Mouse (Mus musculus): Measurements from ENCODE around the gene Shmt2.

Gene Shmt2

DNA sequence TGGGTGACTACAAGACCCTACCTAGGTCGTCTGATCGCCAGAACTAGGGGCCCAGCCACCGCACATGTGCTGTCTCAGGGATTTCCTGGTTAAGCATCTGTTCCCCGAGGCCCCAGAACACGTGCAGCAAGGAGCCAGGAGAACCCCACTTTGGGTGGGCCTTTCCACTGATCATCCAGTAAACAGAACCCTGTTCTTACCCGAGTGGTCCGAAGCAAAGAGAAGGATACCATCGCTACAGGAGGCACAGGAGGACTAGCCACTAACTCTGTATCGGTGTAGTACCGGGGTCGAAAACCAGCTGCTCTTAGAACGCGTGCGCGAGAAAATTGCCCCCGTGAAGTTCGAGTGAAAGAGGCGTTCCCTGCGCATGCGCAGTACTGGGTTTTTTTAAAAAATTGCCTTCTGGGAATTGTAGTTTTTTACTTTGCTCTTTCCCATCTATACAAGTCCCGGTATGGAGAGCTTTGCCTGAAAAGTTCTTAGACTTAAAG is at the start of gene Shmt2:
TSS of gene Shmt2 (minus strand) at position 357 of the 494 bp plus-strand sequence.
- peak; percentile 77 for DNase-seq (ENCODE audit: low spot score)

DNA sequence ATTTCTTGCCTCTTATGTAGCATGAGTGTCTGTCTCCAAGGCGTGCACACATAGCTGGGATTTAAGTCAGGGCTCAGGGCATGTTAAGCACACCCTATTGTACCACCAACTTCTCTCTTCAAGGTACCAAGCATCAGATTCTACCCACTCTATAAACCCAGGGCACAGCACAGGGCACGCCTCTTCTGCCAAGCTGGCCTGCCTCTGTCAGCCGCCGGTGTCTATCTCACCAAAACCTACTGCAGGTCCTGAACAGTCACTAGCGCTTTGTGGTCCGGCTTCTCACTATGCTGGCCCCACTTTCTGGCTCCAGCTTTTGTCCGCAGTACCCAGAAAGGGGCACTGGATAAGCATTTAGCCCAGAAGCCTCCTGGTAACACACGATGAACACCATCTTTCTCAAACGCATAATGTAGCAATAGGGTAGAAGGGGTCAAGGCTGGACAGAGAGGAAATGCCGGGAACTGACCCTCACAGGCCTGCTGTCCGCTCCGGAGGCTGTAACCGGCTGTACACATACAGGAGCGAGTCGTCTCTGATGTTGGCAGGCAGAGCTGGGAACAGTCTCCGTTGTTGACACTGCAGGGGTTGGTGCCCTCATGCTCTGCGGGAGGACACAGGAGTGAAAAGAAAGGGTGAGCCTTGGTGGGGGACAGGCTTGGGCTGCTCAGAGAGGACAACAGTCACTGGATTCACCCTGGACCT is 48.8 kb upstream of the Shmt2 start:
- DNase-seq (ENCODE audit: low spot score) = no peak

DNA sequence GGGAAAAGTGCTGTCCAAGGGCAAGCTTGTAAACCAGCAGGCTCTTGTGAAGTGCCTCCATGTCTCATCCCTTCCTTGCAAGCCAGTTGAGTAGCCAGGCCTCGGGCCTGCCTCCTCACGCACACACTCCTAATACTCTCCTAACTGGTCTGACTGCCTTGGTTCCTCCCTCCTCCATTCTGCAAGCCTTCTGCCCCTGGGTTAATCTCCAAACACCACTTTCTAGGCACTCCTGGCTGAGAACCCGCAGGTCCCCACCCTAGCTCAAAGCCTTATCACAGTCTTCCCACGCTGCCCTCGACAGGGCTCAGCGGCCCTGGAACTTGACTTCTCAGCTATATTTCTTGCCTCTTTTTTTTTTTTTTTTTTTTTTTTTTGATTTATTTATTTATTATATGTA is 48.1 kb upstream of the Shmt2 start:
- no peak for DNase-seq (ENCODE audit: low spot score)

DNA sequence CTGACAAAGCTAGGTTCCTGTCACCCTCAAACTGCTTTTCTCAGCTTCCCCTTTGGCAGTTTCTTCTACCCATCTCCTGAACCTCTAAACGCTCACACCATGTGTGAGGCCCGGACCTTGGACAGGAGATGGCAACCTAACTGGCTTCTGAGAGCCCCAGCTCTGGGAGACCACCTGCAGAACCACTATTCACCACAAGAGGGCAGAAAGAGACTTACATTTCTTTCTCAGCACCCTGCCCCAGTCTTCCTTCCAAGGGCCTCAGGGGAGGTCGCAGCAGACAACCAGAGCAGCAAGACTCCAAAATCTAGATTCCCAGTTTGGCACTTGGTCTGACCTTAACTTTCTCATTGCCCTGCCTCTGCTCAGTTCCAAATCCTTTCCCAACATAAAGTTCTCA is 47.2 kb upstream of the Shmt2 start:
- DNase-seq (ENCODE audit: low spot score) = peak; percentile 52

DNA sequence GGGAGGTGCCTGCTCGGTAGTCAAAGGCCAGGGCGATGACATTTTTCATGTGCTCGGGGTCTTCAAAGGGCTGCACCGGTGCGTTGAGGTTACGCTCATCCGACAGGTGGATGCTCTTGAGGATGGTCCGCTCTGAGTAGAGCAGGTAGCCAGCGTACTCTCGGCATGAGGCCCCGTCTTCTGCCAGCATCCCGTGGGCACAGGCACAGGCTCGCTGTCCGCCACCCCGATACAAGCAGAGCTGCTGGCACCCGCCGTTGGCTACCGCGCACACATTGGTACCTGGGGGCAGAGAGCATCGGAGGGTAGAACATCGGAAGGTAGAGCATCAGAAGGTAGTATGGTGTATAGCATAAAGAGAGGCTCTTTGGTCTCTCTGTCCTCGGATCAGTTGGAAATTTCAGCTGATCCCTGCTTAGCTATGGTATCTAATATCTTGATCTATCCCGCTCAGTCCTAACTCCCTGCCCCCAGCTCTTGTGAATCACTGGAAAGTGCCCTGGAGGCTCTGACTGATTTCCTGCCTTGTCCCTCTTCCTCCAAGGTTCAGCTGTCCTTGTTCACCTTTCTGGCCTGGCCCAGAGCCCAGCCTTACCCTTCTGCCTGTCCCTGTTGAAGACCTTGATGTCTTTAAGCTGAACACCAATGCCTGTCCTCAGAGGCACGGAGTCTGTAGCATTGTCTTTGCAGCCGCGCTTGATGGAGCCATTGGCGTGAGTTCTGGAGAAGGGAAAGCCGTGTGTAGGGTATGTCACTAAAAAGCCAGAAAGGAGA is 44.5 kb upstream of the Shmt2 start:
- DNase-seq (ENCODE audit: low spot score) = no peak

DNA sequence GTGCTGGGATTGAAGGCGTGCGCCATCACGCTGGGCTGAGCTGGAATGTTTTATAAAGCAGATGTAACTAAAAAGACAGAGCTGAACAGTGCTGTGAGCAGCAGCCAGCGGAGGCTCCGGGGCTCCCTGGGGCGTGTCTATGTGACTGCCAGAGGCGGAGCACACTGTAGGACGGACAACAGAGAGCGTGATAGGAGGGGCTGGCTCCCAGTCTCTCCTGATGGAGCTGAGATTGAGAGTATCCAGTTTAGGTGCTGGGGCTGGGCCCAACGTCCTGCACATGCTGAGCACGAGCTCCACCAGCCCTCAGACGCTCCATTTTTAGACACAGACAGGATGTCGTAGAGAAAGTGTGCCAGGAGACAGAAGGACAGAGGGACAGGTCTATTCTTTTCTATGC is 42.1 kb upstream of the Shmt2 start:
- DNase-seq (ENCODE audit: low spot score) = no peak

DNA sequence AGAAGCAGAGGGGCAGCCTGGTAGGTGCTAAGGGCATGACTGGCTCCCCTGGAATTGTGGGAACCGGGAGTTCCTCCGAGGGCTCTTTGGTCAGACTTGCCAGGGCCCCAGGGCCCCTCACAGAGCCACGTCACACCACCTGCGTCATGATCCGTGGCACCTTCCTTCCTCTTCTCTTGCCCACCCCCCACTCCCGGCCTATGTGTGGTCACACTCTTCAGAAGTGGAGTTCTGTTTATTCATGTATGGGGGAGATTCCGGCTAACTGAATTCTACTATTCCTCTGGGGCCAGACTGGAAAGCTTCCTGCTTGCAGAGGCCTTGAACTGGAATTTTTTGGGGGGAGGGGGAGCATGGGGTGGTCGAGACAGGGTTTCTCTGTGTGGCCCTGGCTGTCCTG is 41.6 kb upstream of the Shmt2 start:
- no peak for DNase-seq (ENCODE audit: low spot score)

DNA sequence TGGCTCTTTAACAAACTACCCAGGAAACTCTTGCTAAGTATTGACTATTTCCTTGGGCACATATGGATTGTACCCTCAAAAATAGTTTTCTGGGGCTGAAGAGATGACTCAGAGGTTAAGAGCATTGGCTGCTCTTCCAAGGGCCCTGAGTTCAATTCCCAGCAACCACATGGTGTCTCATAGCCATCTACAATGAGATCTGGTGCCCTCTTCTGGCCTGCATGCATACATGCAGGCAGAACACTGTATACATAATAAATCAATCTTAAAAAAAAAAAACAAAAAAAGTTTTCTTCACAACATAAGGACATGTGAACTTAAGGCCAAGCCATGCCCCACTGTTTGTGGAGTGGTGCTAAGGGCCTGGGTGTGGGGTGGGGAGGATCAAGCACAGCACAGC is 38.9 kb upstream of the Shmt2 start:
- DNase-seq (ENCODE audit: low spot score) = no peak

DNA sequence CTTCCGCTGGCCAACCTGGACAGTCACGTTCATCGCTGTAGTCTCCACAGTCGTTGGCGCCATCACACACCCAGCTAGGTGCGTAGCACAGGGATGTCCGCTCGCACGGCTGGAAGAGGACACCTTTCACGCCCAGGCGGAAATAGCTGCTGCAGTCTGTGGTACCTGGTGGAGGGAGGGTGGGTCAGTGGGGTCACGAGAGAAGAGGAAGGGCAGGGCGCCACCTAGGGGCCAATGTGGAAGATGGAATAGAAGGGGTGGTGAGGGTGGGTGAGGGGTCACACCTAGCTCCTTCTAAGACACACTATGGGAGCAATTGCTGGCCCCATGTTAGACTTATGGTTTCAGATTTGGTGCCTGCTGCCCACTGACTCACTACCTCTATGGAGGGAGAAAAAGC is 35.2 kb upstream of the Shmt2 start:
- DNase-seq (ENCODE audit: low spot score) = no peak

DNA sequence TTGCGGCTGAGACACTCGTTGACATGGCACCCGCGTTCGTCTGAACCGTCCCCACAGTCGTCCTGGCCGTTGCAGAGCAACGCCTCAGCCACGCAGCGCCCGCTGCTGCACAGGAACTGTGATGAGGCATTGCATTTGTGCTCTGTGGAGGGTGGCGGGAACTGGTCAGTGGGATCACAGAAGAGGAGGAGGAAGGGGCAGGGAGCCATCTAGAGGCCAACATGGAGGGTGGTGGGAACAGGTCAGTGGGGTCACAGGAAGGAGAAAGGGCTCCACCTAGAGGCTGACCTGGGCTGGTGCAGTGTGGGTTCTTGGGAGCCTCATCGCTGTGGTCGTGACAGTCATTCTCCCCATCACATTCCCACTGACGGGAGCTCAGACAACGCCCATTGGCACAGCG is 33.5 kb upstream of the Shmt2 start:
- DNase-seq (ENCODE audit: low spot score) = no peak

DNA sequence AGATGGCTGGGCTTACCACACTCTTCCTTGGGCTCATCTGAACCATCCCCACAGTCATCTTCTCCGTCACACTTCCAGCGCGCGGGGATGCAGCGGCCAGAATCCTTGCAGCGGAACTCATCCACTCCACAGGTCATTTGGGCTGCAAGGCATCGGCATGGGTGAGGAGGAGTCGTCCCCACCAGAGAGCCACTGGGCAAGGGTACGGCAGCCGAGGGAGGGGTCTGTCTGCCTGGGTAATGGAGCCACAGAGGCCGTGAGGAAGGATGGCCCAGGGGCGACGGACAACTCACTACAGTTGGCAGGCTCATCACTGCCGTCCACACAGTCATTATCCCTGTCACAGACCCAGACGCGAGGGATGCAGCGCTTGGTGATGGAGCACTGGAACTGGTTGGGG is 27.6 kb upstream of the Shmt2 start:
- no peak for DNase-seq (ENCODE audit: low spot score)

DNA sequence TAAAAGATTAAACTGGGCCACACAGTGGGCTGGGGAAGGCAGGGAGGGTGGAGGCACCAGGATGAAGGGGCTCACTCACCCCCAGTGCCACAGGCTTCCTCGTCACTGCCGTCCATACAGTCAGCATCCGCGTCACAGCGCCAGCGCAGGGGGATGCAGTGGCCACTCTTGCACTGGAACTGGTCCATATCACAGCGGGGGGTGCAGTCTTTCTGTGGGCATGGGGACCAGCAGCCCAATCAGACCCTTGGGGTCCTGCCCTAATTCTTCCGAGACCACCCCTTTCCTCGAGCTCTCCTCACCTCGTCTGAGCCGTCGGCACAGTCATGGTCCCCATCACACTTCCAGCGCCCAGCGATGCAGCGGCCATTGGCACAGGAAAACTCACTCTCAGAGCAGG is 26.0 kb upstream of the Shmt2 start:
- no peak for DNase-seq (ENCODE audit: low spot score)

DNA sequence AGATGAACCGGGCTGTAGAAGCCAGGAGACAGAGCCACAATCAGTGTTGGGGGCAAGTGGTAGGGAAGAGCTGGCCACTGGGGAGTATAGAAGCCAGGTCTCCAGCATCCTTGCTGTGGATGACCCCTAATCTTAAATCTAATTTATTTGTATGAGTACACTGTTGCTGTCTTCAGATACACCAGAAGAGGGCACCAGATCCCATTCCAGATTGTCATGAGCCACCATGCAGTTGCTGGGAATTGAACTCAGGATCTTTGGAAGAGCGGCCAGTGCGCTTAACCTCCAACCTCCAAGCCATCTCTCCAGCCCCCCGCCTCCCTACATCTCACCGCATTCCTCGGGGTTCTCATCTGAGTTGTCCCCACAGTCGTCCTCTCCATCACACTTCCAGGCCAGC is 24.3 kb upstream of the Shmt2 start:
- DNase-seq (ENCODE audit: low spot score) = no peak

DNA sequence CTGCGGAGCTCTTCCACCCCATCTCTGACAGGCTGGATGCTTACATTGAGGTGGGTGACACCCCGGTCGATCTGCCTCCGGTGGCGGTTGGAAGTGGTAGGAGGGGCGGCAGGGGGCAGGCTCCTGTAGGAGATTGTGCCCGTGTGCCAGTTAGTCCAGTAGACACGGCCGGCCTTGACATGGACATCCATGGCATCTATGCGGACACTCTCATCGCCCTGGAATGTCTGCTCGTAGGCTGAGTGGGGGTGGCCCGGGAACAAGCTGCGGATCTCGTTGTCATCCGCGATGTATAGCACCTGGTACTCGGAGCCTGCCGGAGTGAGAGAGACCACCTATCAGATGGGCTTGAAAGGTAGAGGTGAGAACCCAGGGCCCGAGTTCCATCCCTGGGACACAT is 22.1 kb upstream of the Shmt2 start:
- no peak for DNase-seq (ENCODE audit: low spot score)

DNA sequence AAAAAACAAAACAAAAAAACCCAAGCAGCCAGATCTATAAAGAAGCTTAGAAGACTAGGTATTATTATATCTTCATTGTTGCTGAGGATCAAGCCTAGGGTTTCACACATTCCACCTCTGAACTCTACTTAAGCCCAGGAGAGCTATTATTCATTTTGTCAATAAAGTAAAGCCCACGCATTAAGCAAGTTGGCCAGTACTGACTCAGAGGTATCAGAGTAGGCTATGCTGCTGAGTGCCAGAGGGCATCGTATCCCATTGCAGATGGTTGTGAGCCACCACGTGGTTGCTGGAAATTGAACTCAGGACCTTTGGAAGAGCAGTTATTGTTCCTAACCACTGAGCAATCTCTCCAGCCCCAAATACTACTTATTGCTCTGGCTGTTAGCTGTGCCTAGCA is 21.7 kb upstream of the Shmt2 start:
- DNase-seq (ENCODE audit: low spot score) = no peak

DNA sequence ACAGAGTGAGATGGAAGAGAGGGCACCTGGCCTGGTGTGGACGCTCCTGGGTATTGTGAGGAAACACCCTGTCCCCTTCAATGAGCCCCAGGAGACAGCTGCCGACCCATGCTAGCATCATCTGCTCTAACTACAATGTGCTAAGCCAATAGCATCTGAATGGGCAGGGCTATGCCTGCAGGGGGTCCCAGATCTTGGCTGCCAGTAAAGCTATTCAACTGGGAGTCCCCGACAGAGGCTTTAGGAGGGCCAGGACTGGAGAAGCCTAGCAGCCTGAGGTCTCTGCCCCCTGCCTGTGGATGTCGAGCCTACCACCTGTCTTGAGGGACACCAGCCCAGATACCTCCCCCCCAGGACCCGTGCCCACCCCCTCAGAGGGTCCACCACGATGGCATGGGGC is 20.5 kb upstream of the Shmt2 start:
- DNase-seq (ENCODE audit: low spot score) = no peak

DNA sequence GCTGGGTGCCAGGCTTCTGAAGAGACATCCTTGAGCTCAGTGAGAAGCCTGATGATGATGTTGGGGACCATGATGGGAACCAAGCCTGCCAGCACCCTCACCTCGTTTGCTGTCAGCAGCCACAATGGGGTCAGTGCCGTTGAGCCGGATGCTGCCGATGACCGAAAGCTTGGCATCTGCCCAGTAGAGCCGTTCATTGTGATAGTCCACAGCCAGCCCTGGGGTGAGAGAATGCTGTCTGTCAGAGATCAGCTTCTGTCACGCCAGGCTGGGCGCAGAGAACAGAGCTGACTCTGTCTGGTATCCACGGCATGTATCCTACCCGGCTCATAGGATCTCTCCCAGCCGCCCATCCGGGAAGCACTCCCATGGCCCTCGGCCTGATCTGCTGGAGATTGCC is 19.8 kb upstream of the Shmt2 start:
- no peak for DNase-seq (ENCODE audit: low spot score)

DNA sequence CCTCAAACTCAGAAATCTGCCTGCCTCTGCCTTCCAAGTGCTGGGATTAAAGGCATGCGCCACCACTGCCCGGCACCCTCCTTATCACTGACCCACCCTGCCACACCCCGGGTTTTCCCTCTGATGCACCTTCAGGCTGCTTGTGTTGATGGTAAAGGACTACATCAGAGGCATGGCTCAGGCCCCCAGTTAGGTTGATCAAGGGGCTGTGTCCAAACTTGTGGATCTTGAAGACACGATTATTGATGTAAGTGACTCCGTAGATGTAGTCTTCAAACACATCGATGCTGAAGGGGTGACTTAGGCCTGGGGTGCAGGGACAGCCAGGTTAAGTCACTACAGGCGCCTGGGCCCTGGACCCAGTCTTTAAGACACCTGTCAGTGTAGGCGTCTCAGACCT is 19.3 kb upstream of the Shmt2 start:
- DNase-seq (ENCODE audit: low spot score) = no peak

DNA sequence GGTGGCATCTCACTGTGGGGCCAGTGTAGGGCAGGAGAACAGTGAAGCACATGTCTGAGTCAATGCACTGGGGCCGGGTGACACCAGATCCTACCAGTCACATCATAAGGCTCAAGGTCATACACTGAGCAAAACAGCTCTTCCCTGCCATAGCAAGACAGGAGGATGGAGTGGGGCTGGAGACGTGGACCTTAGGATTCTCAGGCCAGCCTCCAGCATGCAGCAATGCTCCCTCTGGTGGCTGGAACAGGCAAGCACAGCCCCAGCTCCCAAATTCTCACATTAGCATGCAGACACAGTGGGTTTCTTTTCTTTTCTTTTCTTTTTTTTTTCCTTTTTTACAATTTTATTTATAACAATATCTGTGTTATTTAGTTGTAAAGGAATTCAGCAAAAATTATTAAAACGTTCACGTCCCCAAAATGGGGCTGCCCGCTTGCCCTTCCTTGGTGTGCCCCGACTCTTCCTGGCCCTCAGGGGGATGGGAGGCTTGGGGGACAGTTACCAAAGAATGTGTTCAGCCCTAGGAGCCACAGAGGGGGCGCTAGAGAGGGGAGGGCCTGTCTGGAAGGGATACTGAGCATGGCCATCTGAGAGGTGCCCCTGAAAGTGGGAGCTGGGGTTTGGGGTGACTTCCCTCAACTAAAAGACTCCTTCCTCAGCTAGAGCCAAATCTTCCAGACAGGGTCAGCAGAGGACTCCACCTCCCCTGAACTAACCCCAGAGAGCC is 15.8 kb upstream of the Shmt2 start:
- peak; percentile 75 for DNase-seq (ENCODE audit: low spot score)

DNA sequence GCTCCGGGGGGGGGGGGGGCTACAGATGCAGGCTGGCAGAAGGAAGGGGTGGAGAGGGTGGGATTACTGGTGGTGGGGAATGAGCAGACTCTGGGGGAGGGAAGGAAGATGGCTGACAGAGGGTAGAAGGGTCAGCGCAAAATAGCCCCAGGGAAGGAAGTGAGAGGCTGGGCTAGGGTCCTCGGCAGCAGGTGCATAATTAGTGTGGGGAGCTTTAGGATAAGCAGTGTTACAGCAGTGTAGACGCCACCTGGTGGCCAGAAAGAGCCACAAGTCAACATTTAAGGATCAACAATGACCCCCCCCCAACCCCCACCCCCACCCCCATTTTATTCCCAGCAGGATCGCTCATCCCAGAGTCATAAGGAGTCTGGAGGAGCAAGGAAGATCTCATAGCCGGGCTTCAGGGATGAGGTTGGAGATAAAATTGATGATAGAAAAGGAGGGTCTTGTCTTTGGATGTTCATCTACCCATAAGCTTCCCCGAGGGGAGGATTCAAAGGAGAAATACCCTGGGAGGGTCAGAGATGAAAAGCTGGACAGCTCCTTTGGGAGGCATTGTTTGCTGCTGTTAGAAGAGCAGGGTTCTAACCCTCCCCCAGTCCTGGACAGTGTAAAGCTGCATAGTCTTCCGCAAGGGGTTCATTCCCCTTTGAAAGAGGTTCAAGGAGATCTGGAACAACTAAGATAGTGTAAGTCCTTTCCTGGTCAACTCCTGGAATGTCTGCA is 14.5 kb upstream of the Shmt2 start:
- DNase-seq (ENCODE audit: low spot score) = no peak

DNA sequence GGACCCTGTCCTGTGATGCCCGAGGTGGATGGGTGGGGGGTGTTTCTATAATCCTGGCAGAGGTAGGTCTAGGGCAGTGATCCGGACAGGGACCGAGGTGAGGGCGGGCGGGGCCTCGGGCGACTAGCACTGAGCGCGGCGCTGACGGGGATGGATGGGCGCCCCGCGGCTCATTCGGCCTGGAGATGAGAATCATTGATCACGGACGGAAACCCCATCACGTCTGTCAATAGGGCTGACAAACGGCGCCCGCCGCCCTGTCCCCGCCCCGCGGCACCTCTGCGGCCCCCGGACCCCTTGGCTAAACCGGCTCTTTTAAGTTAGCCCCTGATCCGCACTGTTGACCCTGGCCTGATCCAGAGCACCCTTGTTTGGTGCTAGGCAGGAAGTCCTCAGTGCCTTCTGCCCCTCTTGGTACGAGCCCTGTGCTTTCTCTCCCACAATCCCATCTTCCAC is 12.7 kb upstream of the Shmt2 start:
- no peak for DNase-seq (ENCODE audit: low spot score)

Data from ovary, postnatal 36 days (tissue).